Mouse (Mus musculus): Measurements from ENCODE around the gene Hmgn2. TPM values are rescaled to one million over a fixed set of nuclear protein-coding genes. Genes with fewer than 3 reads are reported as not detected.
"Not testable (repeated sequence)": the region's sequence is repeated elsewhere in the genome, so short reads cannot be mapped to it uniquely, and the experiment has no call there.

The Hmgn2 gene
- polyA plus RNA-seq, 1 experiment from 2014 or later, result 1,100 TPM

DNA sequence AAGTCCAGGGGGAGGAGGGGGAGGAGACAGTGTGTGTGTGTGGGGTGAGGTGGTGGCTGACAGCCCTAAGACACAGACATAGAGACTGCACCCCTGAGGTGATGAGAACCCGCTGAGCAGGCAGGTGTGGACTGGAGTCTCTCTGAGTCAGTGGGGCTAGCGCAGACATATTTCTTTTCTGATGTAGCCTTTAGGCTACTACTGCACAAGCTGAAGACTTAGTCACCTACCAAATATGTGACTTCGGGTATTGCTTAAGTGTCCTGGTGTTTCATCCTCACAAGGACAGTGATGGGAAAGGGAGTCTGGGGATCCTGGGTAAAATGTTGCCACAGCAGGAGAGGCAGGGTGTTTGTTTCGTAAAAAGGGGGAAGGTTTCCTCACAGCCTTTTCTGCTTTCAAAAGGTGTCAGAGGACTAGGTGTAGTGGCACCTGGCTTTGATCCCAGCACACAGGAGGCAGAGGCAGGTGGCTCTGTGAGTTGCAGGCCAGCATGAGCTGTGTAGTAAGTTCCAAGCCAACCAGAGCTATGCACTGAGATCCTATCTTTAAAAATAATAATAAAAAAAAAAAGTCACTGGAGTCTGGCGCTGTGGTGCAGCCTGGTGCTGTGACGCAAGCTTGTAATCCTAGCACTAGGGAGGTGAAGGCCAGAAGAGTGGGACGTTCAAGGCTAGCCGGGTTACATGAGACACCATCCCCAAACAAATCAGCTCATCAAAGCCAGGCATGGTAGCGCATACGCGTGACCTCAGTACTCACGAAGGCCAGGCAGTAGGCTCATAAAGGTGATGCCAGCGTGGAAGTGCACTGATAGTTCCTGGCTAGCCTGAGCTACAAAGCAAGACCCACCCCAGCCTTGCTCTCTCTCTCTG is 27.8 kb downstream of the Hmgn2 start:
- ATAC-seq (ENCODE audit: low read depth), result no peak
- Histone ChIP-seq H3K4me1 (ENCODE audit: control insufficient read depth, insufficient read depth, low read length) (no peaks in the 10 kb centered on the region), H3K9ac (replicated peaks; ENCODE audit: low read depth, low read length) (no peak overlapping the region), H3K27ac (ENCODE audit: low read depth, low read length) (no peak overlapping the region), H3K27me3 (ENCODE audit: control insufficient read depth, insufficient read depth, low read length) (no peaks in the 10 kb centered on the region), H3K4me3 (ENCODE audit: low read depth, low read length) (no peak overlapping the region), H3K36me3 (ENCODE audit: control insufficient read depth, insufficient read depth, low read length) (no peaks in the 10 kb centered on the region), H3K4me2 (ENCODE audit: low read depth, low read length) (no peak overlapping the region), H3K9me3 (ENCODE audit: control insufficient read depth, low read length) (no peaks in the 10 kb centered on the region)
- 88% methylated on average over 13 of the region's 13 CpGs for WGBS

GRCm38 (mm10) chr4:133938077-133938476 is 30.4 kb downstream of the Hmgn2 start:
- Histone ChIP-seq H3K9ac (replicated peaks; ENCODE audit: low read depth, low read length) (no peak overlapping the region), H3K4me1 (ENCODE audit: control insufficient read depth, insufficient read depth, low read length) (no peaks in the 10 kb centered on the region), H3K4me3 (ENCODE audit: low read depth, low read length) (no peak overlapping the region), H3K36me3 (ENCODE audit: control insufficient read depth, insufficient read depth, low read length) (no peaks in the 10 kb centered on the region), H3K4me2 (ENCODE audit: low read depth, low read length) (no peak overlapping the region), H3K27ac (ENCODE audit: low read depth, low read length) (no peak overlapping the region), H3K9me3 (ENCODE audit: control insufficient read depth, low read length) (no peaks in the 10 kb centered on the region), H3K27me3 (ENCODE audit: control insufficient read depth, insufficient read depth, low read length) (no peaks in the 10 kb centered on the region)
- 66% methylated on average over 2 of the region's 2 CpGs for WGBS
- ATAC-seq (ENCODE audit: low read depth), result no peak

DNA sequence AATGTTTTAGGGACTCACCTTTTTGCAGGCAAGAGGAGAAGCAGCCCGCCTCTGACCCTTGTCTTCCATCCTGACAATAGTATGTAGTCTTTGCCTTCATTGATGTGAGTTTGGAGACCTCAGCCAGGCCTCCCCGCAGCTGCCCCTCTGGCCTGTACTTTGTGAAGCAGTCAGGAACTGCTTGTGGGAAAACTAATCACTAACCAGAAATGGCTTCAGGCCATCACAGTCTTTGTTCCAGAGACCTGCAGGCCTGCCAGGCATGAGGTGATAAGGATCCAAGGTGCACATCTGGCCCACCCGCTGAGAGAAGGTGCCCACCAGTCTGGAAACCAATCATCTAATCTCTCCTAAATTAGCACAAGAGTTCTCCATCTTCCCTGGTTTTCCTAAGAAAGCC is 36.7 kb downstream of the Hmgn2 start:
- Histone ChIP-seq H3K27ac (ENCODE audit: low read depth, low read length) (no peak overlapping the region), H3K9me3 (ENCODE audit: control insufficient read depth, low read length) (no peaks in the 10 kb centered on the region), H3K4me3 (ENCODE audit: low read depth, low read length) (no peak overlapping the region), H3K36me3 (ENCODE audit: control insufficient read depth, insufficient read depth, low read length) (no peaks in the 10 kb centered on the region), H3K4me1 (ENCODE audit: control insufficient read depth, insufficient read depth, low read length) (no peaks in the 10 kb centered on the region), H3K9ac (replicated peaks; ENCODE audit: low read depth, low read length) (no peak overlapping the region), H3K4me2 (ENCODE audit: low read depth, low read length) (no peak overlapping the region), H3K27me3 (ENCODE audit: control insufficient read depth, insufficient read depth, low read length) (no peaks in the 10 kb centered on the region)
- 93% methylated on average over 3 of the region's 3 CpGs for WGBS
- ATAC-seq (ENCODE audit: low read depth), result no peak

DNA sequence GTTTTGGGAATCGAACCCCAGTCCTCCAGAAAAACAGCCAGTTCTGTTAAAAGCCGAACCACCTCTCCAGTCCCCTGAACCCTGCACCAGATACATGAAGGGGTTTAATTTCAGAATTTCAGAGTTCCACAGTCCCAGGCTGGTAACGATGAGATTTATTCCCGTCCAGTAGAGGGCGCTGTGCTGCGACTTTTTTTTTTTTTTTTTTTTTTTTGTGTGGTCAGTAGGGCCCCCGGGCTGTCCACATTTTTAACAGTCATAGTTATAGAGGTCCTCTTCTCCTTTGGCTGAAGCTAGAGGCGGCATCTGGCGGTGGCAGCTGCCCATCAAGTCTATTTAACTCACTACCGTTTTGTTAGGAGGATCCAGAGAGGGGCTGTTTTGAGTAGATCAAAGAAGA is 37.1 kb downstream of the Hmgn2 start:
- Histone ChIP-seq H3K27ac (ENCODE audit: low read depth, low read length) (no peak overlapping the region), H3K9ac (replicated peaks; ENCODE audit: low read depth, low read length) (no peak overlapping the region), H3K4me1 (ENCODE audit: control insufficient read depth, insufficient read depth, low read length) (no peaks in the 10 kb centered on the region), H3K9me3 (ENCODE audit: control insufficient read depth, low read length) (no peaks in the 10 kb centered on the region), H3K4me3 (ENCODE audit: low read depth, low read length) (no peak overlapping the region), H3K4me2 (ENCODE audit: low read depth, low read length) (no peak overlapping the region), H3K27me3 (ENCODE audit: control insufficient read depth, insufficient read depth, low read length) (no peaks in the 10 kb centered on the region), H3K36me3 (ENCODE audit: control insufficient read depth, insufficient read depth, low read length) (no peaks in the 10 kb centered on the region)
- ATAC-seq (ENCODE audit: low read depth), result no peak
- WGBS, result 12% methylated on average over 10 of the region's 10 CpGs

GRCm38 (mm10) chr4:133929278-133929670 is 39.2 kb downstream of the Hmgn2 start:
- Histone ChIP-seq H3K27me3 (ENCODE audit: control insufficient read depth, insufficient read depth, low read length) (no peaks in the 10 kb centered on the region), H3K4me1 (ENCODE audit: control insufficient read depth, insufficient read depth, low read length) (no peaks in the 10 kb centered on the region), H3K36me3 (ENCODE audit: control insufficient read depth, insufficient read depth, low read length) (no peaks in the 10 kb centered on the region), H3K4me2 (ENCODE audit: low read depth, low read length) (no peak overlapping the region), H3K4me3 (ENCODE audit: low read depth, low read length) (no peak overlapping the region), H3K9ac (replicated peaks; ENCODE audit: low read depth, low read length) (no peak overlapping the region), H3K9me3 (ENCODE audit: control insufficient read depth, low read length) (no peaks in the 10 kb centered on the region), H3K27ac (ENCODE audit: low read depth, low read length) (no peak overlapping the region)
- WGBS, result 31% methylated on average over 7 of the region's 7 CpGs
- no peak for ATAC-seq (ENCODE audit: low read depth)

DNA sequence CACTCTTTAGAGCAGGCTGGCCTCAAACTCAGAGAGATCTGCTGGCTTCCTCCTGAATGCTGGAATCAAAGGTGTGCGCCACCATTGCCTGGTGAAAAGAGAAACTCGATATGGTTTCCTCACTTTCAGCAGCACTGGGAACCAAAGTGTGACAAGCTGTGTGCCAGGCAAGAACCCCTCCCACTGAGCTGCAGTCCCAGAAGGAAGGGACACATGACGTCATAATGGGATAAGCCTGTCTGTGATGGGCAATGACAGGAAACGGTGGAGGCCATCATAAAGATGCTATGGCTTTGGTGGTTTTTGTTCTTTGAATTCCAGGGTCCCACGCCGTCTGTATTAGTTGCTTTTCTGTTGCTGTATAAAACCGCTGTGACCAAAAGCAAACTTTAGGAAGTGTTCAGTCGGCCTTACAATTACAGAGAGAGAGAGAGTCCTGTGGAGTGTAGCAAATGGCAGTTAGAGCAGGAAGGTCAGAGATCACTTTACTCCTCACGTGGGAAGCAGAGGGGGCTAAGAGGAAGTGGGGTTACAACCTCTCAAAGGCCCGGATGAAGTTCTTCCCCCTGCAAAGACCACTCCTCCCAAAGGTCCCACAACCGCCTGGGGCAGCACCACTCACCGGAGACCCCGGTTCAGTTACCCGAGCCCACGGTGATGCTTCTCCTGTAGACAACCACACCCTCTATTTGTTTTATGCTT is 39.7 kb downstream of the Hmgn2 start:
- Histone ChIP-seq H3K36me3 (ENCODE audit: control insufficient read depth, insufficient read depth, low read length) (no peaks in the 10 kb centered on the region), H3K27ac (ENCODE audit: low read depth, low read length) (no peak overlapping the region), H3K9ac (replicated peaks; ENCODE audit: low read depth, low read length) (no peak overlapping the region), H3K4me1 (ENCODE audit: control insufficient read depth, insufficient read depth, low read length) (no peaks in the 10 kb centered on the region), H3K27me3 (ENCODE audit: control insufficient read depth, insufficient read depth, low read length) (no peaks in the 10 kb centered on the region), H3K4me2 (ENCODE audit: low read depth, low read length) (no peak overlapping the region), H3K4me3 (ENCODE audit: low read depth, low read length) (no peak overlapping the region), H3K9me3 (ENCODE audit: control insufficient read depth, low read length) (no peaks in the 10 kb centered on the region)
- 60% methylated on average over 15 of the region's 15 CpGs for WGBS
- ATAC-seq (ENCODE audit: low read depth), result no peak

GRCm38 (mm10) chr4:133925204-133925603 is 43.2 kb downstream of the Hmgn2 start:
- no peaks in the 10 kb centered on the region for H3K9me3 ChIP-seq (ENCODE audit: control insufficient read depth, low read length)
- H3K36me3 ChIP-seq (ENCODE audit: control insufficient read depth, insufficient read depth, low read length), result no peaks in the 10 kb centered on the region
- H3K4me3 ChIP-seq (ENCODE audit: low read depth, low read length), result no peak overlapping the region
- ATAC-seq (ENCODE audit: low read depth), result no peak
- no peaks in the 10 kb centered on the region for H3K4me1 ChIP-seq (ENCODE audit: control insufficient read depth, insufficient read depth, low read length)
- H3K4me2 ChIP-seq (ENCODE audit: low read depth, low read length), result no peak overlapping the region
- no peaks in the 10 kb centered on the region for H3K27me3 ChIP-seq (ENCODE audit: control insufficient read depth, insufficient read depth, low read length)
- no peak overlapping the region for H3K9ac ChIP-seq (replicated peaks; ENCODE audit: low read depth, low read length)
- H3K27ac ChIP-seq (ENCODE audit: low read depth, low read length), result no peak overlapping the region
- 74% methylated on average over 4 of the region's 4 CpGs for WGBS

- no peaks in the 10 kb centered on the region for H3K4me1 ChIP-seq (ENCODE audit: control insufficient read depth, insufficient read depth, low read length)
- 94% methylated on average over 5 of the region's 5 CpGs for WGBS
- H3K9me3 ChIP-seq (ENCODE audit: control insufficient read depth, low read length), result no peaks in the 10 kb centered on the region
- H3K36me3 ChIP-seq (ENCODE audit: control insufficient read depth, insufficient read depth, low read length), result no peaks in the 10 kb centered on the region
- ATAC-seq (ENCODE audit: low read depth), result no peak
- H3K27ac ChIP-seq (ENCODE audit: low read depth, low read length), result no peak overlapping the region
- no peaks in the 10 kb centered on the region for H3K27me3 ChIP-seq (ENCODE audit: control insufficient read depth, insufficient read depth, low read length)
- no peak overlapping the region for H3K4me3 ChIP-seq (ENCODE audit: low read depth, low read length)
- H3K4me2 ChIP-seq (ENCODE audit: low read depth, low read length), result no peak overlapping the region
- no peak overlapping the region for H3K9ac ChIP-seq (replicated peaks; ENCODE audit: low read depth, low read length)
Observed at GRCm38 (mm10) chr4:133923743-133924142, 44.7 kb downstream of the Hmgn2 start.

DNA sequence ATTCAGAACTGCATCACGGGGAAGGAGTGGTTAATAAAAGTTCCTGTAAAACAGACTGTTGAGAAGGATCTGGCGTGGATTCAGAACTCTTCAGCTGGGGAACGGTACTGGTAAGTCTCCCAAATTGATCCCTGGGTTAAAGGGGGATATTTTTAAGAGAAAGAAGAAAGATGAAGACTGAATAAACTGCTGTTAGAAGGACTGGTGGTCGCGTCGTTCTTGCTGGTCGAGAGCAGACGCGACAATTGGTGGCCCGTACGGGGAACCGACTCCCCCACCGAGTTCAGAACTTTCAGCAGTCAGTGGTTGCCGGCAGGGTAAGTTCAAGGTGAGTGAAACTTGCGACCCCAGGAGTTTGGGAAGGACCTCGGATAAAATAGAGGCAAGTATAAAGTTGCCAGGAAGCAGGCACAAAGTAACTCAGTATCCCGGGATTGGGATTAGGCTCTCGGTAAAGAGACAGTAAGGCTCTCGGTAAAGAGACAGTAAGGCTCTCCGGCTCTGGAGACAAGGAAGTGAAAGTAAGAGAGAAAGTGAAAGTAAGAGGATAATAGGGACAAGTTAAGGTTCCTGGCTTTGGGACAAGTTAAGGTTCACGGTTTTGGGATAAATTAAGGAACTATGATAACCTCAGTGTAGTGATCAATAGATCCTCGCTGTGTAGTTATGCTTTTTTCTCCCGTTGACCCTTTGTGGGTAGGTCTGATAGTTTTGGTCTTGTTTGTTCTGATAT is 50.2 kb downstream of the Hmgn2 start:
- not testable (repeated sequence) for H3K27me3 ChIP-seq (ENCODE audit: control insufficient read depth, insufficient read depth, low read length); ATAC-seq (ENCODE audit: low read depth); H3K36me3 ChIP-seq (ENCODE audit: control insufficient read depth, insufficient read depth, low read length); H3K4me1 ChIP-seq (ENCODE audit: control insufficient read depth, insufficient read depth, low read length); H3K4me3 ChIP-seq (ENCODE audit: low read depth, low read length); H3K9ac ChIP-seq (replicated peaks; ENCODE audit: low read depth, low read length); H3K9me3 ChIP-seq (ENCODE audit: control insufficient read depth, low read length); H3K4me2 ChIP-seq (ENCODE audit: low read depth, low read length); H3K27ac ChIP-seq (ENCODE audit: low read depth, low read length)
- 87% methylated on average over 14 of the region's 23 CpGs for WGBS

Data from neural tube, embryonic 14.5 days (tissue).